Mouse (Mus musculus): ENCODE measurements around the gene Tgm7.
"Not testable (repeated sequence)": the region's sequence is repeated elsewhere in the genome, so short reads cannot be mapped to it uniquely, and the experiment has no call there.

Gene Tgm7

GRCm38 (mm10) chr2:121109695-121110094 is at the start of gene Tgm7:
Gene Tgm7, minus strand, starts transcription at chr2:121109795.
- no peak for DNase-seq

DNA sequence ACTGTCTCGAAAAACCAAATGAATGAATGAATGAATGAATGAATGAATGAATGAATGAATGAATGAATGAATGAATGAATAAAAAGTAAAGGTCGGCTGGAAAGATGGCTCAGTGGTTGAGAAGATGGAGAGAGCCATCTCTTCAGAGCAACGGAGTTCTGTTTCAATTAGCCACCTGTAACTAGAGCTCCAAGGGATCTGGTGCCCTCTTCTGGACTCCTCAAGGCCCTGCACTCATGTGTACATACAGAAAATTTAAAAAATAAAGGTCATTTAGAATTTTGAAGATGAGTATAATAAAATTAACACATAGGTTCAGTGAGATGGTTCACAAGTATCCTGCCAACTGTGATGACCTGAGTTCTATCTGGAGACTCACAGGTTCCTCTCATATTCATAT is 43.5 kb upstream of the Tgm7 start:
- no peak for DNase-seq

GRCm38 (mm10) chr2:121149679-121150078 is 40.1 kb upstream of the Tgm7 start:
- no peak for DNase-seq

GRCm38 (mm10) chr2:121142415-121142814 is 32.8 kb upstream of the Tgm7 start:
- DNase-seq: no peak

DNA sequence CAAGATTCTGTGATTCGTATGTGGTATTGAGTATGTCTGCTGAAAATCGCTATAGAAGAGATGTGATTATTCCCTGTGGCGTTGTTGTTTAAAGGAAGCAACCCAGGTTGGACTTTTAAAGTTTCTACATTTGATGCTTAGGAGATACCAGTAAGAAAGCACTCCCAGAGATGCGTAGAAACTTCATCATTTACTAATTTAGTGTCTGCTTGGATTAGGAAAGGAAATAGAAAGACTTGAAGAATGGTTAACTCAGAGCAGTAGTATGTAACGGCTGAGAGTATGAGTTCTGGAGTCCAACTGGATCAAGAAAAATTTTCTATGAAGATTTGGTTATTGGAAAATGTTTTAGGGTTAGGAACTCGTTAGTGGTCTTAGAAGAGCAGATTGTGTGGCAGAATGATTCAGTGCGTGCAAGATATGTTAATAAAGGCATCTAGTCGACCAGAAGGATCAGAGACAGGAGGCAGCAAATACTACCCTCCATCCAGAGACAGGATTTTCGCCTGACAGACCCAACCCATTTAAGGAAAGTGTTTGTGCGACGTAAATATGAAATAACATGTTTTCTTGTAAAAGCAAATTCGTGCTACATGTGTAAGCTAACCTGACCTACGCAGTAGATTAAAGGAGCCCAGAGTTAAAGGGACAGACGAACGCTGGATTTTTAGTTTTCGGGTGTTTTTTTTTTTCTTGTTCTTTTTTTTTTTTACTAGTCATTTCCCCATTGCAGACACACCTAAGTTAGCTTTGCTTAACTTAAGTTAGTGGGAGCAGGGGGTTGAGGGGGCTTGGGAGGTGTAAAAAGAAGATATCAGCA is 31.8 kb upstream of the Tgm7 start:
- DNase-seq: no peak

DNA sequence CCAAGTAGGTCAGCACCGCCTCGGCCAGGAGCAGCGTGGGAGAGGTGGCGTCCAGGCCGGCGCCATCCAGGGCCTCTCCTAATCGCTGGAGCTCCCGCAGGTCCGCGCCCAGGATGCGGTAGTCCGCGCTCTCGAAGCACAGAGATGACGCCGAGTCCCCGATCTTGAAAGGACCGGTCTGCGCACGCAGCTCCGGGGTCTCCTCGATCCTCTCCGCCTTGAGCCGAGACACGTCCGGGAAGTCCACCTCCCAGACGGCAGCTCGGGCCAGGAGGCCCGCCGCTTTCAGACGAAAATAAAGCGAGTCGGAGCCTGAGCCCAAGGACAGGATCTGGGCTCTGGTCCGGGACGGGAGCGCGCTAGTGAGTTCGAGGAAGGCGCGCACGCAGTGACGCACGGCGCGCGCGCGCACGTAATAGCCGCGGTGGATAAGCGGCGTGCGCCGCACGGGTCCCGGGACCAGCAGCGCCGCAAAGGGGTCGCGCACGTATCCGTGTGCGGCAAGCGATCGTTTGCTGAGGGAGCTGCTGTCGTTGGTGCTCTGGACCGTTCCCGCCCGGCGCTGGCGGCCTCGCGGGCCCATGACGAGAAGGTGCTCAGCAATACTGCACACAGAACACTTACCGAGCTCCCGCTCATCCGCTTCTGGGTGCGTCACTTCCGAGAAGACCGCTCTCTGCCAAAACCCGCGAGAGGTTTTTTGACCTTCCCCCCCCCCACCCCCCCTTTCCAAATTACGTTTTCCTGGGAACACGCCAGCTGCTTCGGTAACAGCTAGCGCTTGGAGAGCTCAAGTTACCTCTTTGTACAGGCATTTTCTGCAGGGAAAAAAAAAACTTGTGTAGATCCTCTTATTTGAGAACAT is 30.7 kb upstream of the Tgm7 start, which contains the start of the genes Adal and Lcmt2:
Gene Adal, plus strand, starts transcription at position 411 of the 865 bp plus-strand sequence.
Gene Lcmt2, minus strand, starts transcription at position 636 of the 865 bp plus-strand sequence.
- peak; percentile 89 to 94 for DNase-seq

GRCm38 (mm10) chr2:121139266-121140017 is 29.8 kb upstream of the Tgm7 start:
- peak; percentile 82 to 90 for DNase-seq

DNA sequence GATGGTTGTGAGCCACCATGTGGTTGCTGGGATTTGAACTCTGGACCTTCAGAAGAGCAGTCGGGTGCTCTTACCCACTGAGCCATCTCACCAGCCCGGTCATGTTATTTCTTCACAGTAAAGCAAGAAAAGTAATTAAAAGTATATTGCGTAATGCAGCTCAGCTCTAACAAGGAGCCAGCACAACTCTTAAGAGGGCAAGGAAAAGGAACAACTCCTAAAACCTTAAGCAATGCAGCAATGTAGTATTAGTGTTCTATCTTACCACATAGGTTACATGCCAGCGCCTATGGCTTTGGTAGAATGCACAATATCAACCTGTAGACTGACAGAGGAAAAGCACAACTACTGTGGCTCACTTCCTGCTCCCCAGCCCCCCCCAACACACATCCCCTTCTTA is 27.8 kb upstream of the Tgm7 start:
- DNase-seq: no peak

- no peak for DNase-seq
These were observed 23.2 kb upstream of the Tgm7 start for GRCm38 (mm10) chr2:121132822-121133221.

- no peak for DNase-seq
These were observed 19.4 kb upstream of the Tgm7 start for GRCm38 (mm10) chr2:121128865-121129620.

DNA sequence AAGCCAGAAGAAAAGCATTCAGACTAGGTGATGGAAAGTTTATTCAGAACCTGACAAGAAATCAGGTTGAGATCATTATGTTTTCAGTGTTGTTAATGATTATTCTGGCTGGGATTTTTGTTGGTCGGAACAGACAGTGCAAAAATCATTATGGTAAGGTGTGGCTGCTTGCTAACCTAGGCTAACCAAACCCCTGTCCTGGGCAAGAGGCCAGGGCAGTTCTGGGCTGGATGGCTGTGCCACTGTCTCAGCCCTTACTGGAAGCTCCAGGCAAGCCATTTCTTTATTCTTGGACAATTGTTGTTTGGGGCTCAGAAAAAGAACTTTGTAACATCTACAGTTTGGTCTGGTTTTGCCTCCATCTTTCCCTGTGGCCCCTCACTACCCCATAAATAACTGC is 17.9 kb upstream of the Tgm7 start:
- peak; percentile 28 to 47 for DNase-seq

DNA sequence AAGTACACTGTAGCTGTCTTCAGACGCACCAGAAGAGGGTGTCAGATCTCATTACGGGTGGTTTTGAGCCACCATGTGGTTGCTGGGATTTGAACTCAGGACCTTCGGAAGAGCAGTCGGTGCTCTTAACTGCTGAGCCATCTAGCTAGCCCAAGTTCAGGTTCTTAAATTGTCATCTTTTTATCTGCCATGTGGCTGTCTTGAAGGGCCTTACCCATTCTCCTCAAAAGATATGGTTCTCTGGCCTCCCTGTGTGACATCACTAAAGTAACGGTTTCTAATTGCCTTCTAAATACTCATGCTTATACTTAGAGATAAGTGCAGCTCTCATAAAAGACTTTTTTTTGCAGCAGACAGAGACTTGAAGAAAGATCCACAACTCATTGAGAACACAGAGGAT is 16.7 kb upstream of the Tgm7 start:
- DNase-seq: not testable (repeated sequence)

DNA sequence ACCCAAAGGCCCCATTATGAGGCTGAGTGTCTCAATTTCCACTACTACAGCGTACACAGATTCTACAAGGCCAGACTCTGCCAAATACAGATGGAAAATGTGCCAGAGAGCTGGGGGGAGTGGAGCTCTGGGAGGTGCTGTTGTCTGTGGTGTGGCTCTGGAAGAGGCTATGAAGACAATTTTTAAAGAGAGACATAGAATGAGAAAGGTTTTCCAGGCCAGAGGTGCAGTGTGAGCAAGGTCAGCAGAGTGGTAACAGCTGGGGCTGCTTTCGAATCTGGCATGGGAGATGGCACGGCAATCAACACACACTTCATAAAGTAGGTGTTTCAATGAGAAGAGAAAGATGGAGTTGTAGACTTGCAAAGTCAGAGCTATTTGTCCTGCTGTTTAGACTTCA is 9.7 kb upstream of the Tgm7 start:
- DNase-seq: no peak

- no peak for DNase-seq
These were observed 5.8 kb upstream of the Tgm7 start for GRCm38 (mm10) chr2:121115418-121115817.

- no peak for DNase-seq
These were observed 3.7 kb downstream of the Tgm7 start for GRCm38 (mm10) chr2:121105940-121106339.

GRCm38 (mm10) chr2:121102051-121102450 is 7.5 kb downstream of the Tgm7 start:
- peak; percentile 71 to 88 for DNase-seq

- no peak for DNase-seq
These were observed 19.8 kb downstream of the Tgm7 start for GRCm38 (mm10) chr2:121089751-121090150.

DNA sequence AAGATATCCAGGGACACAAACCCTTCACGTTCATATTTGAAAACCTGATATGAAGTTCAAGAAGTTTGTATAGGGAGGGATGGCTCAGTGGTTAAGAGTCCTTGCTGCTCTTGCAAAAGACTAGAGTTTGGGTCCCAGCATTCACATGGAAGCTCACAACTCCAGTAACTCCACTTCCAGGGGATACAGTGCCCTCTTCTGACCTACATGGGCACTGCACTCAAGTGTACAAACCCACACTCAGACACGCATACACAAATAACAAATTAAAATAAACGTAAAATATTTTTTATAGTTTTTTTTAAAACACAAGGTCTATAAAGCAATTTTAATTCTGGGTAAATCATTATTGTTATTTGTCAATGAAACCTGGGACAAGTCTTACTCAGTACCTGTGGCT is 21.1 kb downstream of the Tgm7 start:
- no peak for DNase-seq

DNA sequence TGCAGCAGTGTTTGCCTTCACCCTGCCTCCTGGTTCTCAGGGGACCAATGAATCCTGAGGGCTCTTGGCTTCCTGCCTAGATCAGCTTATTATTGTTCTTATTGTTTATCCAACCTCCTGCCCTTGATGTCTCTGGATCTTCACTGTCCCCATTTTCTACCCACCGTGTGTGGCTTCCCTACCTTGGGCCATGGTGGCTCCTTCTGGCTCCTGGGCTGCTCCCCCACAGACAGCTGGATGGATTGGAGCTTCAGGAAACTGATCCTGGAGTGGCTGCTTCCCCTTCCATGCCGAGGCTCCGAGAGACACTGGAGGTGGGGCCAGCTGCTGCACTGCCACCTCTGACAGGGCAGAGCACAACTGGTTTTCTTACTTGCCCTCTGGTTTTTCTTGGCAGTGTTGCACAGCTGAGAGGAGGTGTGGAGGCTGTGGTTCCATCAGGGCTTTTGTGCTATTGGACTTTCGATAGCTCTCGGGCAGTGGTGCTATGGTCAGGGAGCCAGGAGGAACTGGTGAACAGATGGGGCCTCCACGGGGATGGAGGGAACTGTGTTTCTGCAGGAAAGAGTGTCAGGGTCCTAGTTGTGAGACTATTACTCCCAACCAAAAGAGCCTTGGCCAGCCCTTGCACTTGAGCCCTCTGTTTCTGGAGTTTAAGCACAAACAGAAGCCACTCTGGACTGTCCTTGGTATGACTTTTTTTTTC is 24.0 kb downstream of the Tgm7 start, which contains the start of gene Tgm5:
Gene Tgm5, minus strand, starts transcription at position 362 of the 706 bp plus-strand sequence.
- DNase-seq: peak in 1 of 2 experiments; percentile 28

DNA sequence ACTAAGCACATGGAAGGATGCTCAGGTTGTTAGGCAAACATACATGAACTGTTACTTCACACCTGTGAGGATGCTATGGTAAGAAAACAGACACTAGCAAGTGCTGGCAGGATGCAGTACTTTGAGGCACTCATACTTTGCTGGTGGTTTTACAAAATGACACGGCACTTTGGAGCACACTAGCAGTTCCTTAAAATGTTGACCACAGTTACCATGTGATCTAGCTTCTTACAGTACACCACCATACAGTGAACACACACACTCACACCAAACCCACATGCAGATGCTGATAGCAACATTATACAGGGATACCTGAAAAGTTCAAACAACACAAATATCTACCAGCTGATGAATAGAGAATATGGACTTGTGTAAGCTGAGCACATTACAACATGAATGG is 27.0 kb downstream of the Tgm7 start:
- DNase-seq: no peak

DNA sequence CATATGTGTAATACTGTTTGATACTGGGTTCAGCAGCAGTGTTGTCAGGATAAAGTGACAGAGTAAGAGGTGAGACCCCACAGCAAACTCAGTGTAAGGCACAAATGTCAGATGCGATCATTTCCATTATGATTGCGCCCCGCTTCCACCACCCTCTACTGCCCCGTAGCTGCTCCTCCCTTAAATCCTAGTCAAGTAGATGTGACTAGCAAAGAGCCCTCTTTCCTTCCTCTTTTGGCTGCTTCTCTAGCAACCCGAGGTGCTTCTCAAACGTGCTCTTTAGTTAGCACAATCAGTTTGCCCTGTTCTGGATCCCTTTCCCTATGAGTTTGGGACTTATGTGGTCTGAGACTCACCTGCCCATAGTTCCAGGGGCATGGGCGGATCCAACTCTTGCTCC is 34.8 kb downstream of the Tgm7 start:
- no peak for DNase-seq
